Mouse (Mus musculus): Measurements from ENCODE around the gene Olfr954.
A peak's percentile ranks its signal among the peaks of the same experiment; 100 is the strongest.

Olfr954 gene

DNA sequence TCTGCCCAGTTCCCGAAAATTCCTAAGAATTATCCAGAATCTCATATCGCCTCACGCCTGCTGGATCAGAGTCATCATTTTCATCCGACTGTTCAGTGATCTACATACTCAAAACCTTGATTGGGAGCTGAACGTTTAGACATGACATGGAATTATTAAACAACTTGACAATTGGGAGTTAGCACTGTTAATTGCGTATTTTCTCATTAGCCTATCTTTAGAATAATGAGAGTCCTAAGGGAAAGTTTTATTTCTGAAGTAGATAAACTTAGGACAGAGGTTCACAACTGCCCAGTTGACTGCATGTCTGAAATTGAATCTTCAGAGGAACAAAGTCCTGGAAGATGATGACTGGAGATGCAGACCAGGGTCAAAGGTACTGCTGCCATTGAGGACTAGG lies at the start of gene Olfr954:
Gene Olfr954 (plus strand): TSS at position 301 of the 400 bp plus-strand sequence.
- DNase-seq (ENCODE audit: low read depth, low spot score) = no peak

- DNase-seq (ENCODE audit: low read depth, low spot score) = no peak
Measured at GRCm38 (mm10) chr9:39427048-39427447, 29.5 kb upstream of the Olfr954 start, which contains the start of gene Olfr952. TSS of gene Olfr952 (minus strand) at chr9:39427148.

- DNase-seq (ENCODE audit: low read depth, low spot score) = no peak
Measured at GRCm38 (mm10) chr9:39471844-39472243, 15.3 kb downstream of the Olfr954 start, which contains the start of gene Olfr955. TSS of gene Olfr955 (minus strand) at chr9:39471944.

GRCm38 (mm10) chr9:39493895-39494294 lies 37.4 kb downstream of the Olfr954 start, which contains the start of gene Olfr44:
TSS of gene Olfr44 (minus strand) at chr9:39493995.
- DNase-seq (ENCODE audit: low read depth, low spot score) = no peak

DNA sequence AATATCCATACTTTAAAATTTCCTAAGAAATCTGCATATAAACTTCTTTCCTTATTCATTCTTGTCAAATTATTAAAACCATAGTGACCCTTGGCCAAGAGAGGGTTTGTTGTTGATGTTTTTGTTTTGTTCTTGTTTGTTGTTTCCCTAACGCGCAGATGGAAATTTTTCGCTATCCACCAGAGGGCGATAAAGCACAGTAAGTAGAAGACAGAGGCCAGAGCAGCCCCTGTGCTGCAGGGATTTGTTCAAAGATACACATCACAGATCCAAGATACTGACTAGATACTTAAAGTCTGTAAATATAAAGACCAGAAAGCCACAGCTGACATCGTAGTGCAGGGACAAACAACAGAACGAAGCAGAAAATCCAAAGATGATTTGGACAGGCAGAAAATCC lies 52.5 kb downstream of the Olfr954 start:
- peak; percentile 64 for DNase-seq (ENCODE audit: low read depth, low spot score)

DNA sequence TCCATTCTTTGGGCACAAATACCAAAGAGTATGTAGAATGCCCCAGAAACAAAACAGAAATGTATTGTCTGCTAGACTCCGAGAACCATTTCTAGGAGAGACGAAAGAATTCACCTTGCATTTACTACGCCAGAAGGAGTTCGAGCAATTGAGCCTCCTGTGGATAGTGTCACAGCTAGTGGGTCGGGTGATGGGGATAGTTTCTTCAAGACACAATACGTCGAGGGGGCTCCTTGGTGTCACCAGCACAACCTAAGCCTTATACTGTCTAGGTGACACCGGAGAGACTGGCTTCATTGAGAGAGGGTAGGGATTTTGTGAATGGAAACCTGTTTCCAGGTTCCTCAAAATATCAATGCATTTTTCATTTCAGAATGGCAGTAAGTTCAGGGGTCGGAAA lies 52.9 kb downstream of the Olfr954 start:
- no peak for DNase-seq (ENCODE audit: low read depth, low spot score)
